Mouse (Mus musculus) testis, adult 2 months (tissue): ENCODE measurements at regions not wholly inside any gene's neighbourhood (a gene's known extent, or its start where the extent isn't known, plus 50 kb on each side); places are given as distances from the start of the nearest gene placed in this dataset.
A peak's percentile ranks its signal among the peaks of the same experiment; 100 is the strongest.

Experiments used
- H3K27ac ChIP-seq: fragments of 200-500 bp; 2 replicates; pipeline ENCODE4 v1.5.1; 2012; ENCODE audit warnings: low read depth, low read length; ENCODE audit not compliant: control insufficient read depth, insufficient read depth
- H3K27me3 ChIP-seq: fragments of 200-500 bp; 2 replicates; pipeline ENCODE4 v1.6.1; 2012; ENCODE audit warnings: mild to moderate bottlenecking, low read length, moderate library complexity; ENCODE audit not compliant: control insufficient read depth, insufficient read depth
- H3K36me3 ChIP-seq: fragments of 200-500 bp; 2 replicates; pipeline ENCODE4 v1.6.1; 2012; ENCODE audit warnings: mild to moderate bottlenecking, low read length; ENCODE audit not compliant: control insufficient read depth, insufficient read depth
- H3K4me1 ChIP-seq: fragments of 200-500 bp; 2 replicates; pipeline ENCODE4 v1.6.1; 2012; ENCODE audit warnings: low read length; ENCODE audit not compliant: control insufficient read depth, insufficient read depth
- H3K4me3 ChIP-seq: fragments of 200-500 bp; 2 replicates; pipeline ENCODE4 v1.5.1; 2012; ENCODE audit warnings: low read depth, mild to moderate bottlenecking, low read length, moderate library complexity, mixed read lengths; ENCODE audit not compliant: control insufficient read depth
- CTCF ChIP-seq: fragments of 200-500 bp; IDR thresholded peaks from 2 replicates; pipeline ENCODE4 v1.5.1; 2012; ENCODE audit warnings: low read depth, mild to moderate bottlenecking, inconsistent platforms, low read length, moderate library complexity; ENCODE audit not compliant: control insufficient read depth, insufficient read depth, insufficient replicate concordance
- POLR2A ChIP-seq: fragments of 200-500 bp; IDR thresholded peaks from 2 replicates; pipeline ENCODE4 v1.6.1; 2012; ENCODE audit warnings: low read depth, mild to moderate bottlenecking, inconsistent platforms, low read length, moderate library complexity; ENCODE audit not compliant: control insufficient read depth

DNA sequence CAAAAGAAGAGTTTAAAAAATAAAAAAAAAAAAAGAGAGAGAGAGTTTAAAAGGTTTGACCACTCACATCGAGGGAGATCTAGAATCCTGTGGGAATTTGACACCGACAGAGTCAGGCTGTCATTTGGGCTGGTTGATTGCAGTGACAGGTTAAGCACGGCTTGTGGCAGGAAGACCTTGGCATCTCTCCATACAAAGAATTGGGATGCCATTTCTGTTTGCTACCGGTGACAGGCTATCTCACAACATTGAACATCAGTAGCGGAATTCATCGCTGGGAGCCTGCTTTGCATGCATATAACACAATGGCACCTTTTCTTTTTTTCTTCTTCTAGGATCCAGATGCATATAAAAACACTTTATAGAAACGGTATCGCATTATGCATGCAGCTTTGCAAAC lies 53.7 kb upstream of the Gm26657 start:
- Histone ChIP-seq H3K27ac (no peak overlapping the region), H3K27me3 (no peaks in the 10 kb centered on the region), H3K4me3 (no peak overlapping the region), H3K4me1 (peaks cover 7% of the 10 kb centered on the region), H3K36me3 (no peaks in the 10 kb centered on the region)
- TF ChIP-seq POLR2A (no peak), CTCF (no peak)

DNA sequence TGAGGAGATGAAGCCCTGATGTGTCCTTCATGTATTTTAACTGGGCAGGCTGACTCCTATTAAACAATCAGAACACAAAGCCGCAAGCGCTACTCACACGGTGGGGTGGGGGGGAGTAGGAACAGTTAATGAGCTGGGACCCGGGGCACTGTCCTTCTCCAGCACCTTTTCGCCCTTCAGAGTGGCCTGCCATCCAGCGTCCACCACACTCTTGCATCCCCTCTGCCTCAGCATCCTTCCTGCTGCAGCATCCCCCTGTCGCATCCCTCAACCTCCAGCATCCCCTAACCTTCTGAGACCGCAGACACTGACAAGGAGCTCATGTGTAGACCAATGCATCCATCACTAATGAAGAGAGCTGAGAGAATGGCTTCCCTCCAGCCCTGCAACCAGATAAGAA lies 54.2 kb upstream of the Gm26657 start:
- Histone ChIP-seq H3K27ac (no peak overlapping the region), H3K4me3 (no peak overlapping the region), H3K36me3 (no peaks in the 10 kb centered on the region), H3K4me1 (peaks cover 7% of the 10 kb centered on the region), H3K27me3 (no peaks in the 10 kb centered on the region)
- TF ChIP-seq CTCF: no peak
- TF ChIP-seq POLR2A: no peak

DNA sequence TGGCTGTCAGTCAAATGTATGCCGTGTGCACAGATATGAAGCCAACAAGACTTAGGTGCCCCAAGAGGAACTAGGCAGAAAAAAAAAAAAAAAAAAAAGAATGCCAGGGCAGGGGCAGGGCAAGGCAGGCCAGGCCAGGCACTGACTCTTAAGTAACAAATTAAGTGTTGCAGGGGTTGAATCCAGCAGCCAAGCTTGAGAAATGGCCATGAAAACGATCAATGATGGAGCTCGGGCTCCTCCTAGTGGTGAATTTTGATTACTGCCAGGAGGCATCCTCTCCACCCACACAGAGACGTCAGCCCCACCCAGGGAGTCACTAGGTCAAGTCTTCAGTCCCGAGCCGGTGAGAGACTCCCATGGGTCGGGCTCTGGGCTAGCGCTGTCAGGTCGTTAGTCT lies 54.7 kb upstream of the Gm26657 start:
- Histone ChIP-seq H3K4me3 (no peak overlapping the region), H3K36me3 (no peaks in the 10 kb centered on the region), H3K27me3 (no peaks in the 10 kb centered on the region), H3K4me1 (peaks cover 7% of the 10 kb centered on the region), H3K27ac (no peak overlapping the region)
- peak; percentile 68 for TF ChIP-seq CTCF
- no peak for TF ChIP-seq POLR2A

DNA sequence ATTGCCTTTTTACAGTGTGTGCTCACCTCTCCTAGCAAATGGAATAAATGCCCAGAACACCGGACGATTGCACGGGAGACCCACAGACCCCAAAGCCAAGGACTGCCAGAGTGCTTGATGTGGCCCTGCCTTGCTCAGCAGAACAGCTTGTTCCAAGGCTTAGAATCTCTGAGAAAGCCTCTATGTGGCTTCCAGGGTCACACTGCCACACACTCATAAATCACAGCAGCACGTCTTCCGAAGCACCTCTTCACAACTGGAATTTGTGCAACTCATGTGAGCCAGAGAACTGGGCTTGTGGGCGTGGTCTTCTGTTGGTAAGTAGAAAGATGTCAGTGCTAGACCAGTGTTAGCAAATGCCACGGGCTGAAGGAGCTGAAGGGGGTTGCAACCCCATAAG lies 55.8 kb upstream of the Gm26657 start:
- Histone ChIP-seq H3K27ac (no peak overlapping the region), H3K36me3 (no peaks in the 10 kb centered on the region), H3K4me3 (no peak overlapping the region), H3K27me3 (no peaks in the 10 kb centered on the region), H3K4me1 (peaks cover 7% of the 10 kb centered on the region)
- TF ChIP-seq CTCF (no peak), POLR2A (no peak)

DNA sequence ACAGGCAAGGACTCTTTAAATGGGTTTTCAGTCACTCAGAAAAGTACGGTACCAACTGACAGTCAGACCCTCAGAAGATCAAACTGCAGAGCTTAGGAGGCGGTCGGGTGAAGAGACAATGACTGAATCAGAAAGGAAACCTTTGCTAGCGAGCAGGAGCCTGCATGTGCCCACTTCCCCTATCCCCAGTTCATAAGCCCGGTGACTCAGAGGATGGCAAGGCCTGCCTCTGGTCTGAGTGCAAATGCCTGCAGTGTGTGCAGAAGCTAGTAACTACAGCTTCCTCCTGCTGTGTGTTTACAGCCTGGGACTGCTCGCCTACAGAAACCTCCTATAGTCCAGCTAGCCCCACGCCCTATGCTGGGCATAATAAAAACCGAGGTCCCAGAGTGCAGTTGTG lies 58.7 kb upstream of the Gm26657 start:
- TF ChIP-seq CTCF: no peak
- TF ChIP-seq POLR2A: no peak
- no peaks in the 10 kb centered on the region for H3K36me3 ChIP-seq
- no peak overlapping the region for H3K4me3 ChIP-seq
- H3K27ac ChIP-seq: no peak overlapping the region
- H3K27me3 ChIP-seq: no peaks in the 10 kb centered on the region
- peaks cover 7% of the 10 kb centered on the region for H3K4me1 ChIP-seq

DNA sequence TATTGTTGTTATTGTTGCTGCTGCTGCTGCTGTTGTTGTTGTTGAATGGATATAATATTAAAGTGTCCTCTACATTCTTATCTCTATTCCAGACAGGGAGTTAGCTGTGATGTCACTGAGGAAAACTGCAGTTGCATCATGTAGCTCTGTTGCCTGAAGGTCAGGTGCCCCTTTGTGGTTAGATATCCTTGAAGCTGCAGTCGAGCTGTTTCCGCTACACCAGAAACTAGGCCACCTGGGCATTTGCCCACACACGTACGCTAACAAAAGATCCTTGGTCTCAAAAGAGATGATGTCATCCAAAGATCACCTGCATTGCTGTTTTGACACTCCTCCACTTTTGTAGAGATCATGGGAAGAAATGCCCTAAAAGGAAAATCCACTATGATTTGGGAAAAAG lies 66.0 kb upstream of the Gm26657 start:
- Histone ChIP-seq H3K36me3 (no peaks in the 10 kb centered on the region), H3K27me3 (no peaks in the 10 kb centered on the region), H3K4me3 (no peak overlapping the region), H3K4me1 (no peaks in the 10 kb centered on the region), H3K27ac (no peak overlapping the region)
- no peak for TF ChIP-seq POLR2A
- no peak for TF ChIP-seq CTCF

DNA sequence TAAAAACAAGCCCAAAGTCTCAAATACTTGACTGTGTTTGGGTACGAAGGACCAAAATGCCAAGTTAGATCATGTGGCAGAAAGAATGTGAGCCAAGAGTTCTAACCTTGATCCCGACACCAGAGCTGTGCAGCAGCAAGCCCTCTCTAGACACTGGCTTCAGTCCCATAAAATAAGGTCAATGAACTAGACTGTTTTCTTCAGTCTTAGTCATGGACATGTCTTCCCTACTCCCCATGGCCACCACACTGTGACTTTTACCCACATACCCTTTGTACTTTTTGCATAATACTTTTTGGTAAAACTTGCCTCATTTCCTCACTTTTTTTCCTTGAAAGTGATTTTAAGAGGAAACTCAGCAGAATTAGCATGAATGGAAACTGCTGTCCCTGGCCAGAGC lies 74.9 kb upstream of the Gm26657 start:
- H3K4me3 ChIP-seq: no peak overlapping the region
- H3K4me1 ChIP-seq: no peaks in the 10 kb centered on the region
- no peaks in the 10 kb centered on the region for H3K27me3 ChIP-seq
- TF ChIP-seq CTCF (no peak), POLR2A (no peak)
- no peak overlapping the region for H3K27ac ChIP-seq
- H3K36me3 ChIP-seq: no peaks in the 10 kb centered on the region

DNA sequence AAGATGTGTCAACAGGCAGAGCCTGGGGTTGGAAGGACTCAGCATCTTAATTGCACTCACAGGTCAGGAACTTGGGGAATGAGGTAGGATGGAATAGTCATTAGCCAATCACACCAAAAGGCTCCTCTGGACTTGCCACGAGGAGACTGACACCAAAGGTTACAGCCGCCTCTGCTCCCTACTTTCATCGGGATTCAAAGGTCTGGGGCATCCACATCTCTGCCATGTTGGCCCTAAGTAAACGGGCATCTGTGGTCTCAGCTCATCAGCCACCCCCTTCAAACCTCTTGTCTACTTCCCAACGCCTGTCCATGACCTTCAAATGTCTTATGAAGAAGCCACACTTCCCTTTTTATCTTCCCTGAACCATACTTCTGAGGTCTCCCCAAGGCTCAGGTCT lies 78.1 kb upstream of the Gm26657 start:
- no peak overlapping the region for H3K27ac ChIP-seq

More for the DNA sequence above, 78.1 kb upstream of the Gm26657 start:
- H3K27me3 ChIP-seq: no peaks in the 10 kb centered on the region
- no peaks in the 10 kb centered on the region for H3K36me3 ChIP-seq
- H3K4me3 ChIP-seq: no peak overlapping the region
- H3K4me1 ChIP-seq: peaks cover 2% of the 10 kb centered on the region; the same call in 1 of the 2 replicates
- TF ChIP-seq POLR2A (no peak), CTCF (no peak)
